Mouse (Mus musculus) spleen, adult 18-20 months (tissue): Measurements from ENCODE around the gene Rbbp5.
"Not testable (repeated sequence)": the region's sequence is repeated elsewhere in the genome, so short reads cannot be mapped to it uniquely, and the experiment has no call there.

ENCODE experiments used
- DNase-seq, 2 experiments: peaks; one replicate each; pipeline ENCODE4 v3.0.0; 2022; ENCODE audit warnings: mixed read lengths in 2 of 2

Rbbp5 gene

GRCm38 (mm10) chr1:132476928-132477691 is at the start of gene Rbbp5:
Gene Rbbp5 (plus strand): TSS chr1:132477365.
- DNase-seq = peak; percentile 64 to 86

GRCm38 (mm10) chr1:132430818-132431217 is 46.3 kb upstream of the Rbbp5 start:
- DNase-seq = no peak

GRCm38 (mm10) chr1:132431716-132432115 is 45.4 kb upstream of the Rbbp5 start:
- no peak for DNase-seq

GRCm38 (mm10) chr1:132433349-132433748 is 43.8 kb upstream of the Rbbp5 start:
- no peak for DNase-seq

- no peak for DNase-seq
These were observed 43.1 kb upstream of the Rbbp5 start for GRCm38 (mm10) chr1:132434032-132434431.

GRCm38 (mm10) chr1:132436320-132436958 is 40.7 kb upstream of the Rbbp5 start:
- no peak for DNase-seq

- DNase-seq = no peak
These were observed 40.2 kb upstream of the Rbbp5 start for GRCm38 (mm10) chr1:132436960-132437359.

- no peak for DNase-seq
These were observed 39.8 kb upstream of the Rbbp5 start for GRCm38 (mm10) chr1:132437389-132437788.

- DNase-seq = no peak
These were observed 36.2 kb upstream of the Rbbp5 start for GRCm38 (mm10) chr1:132440896-132441435.

- DNase-seq = no peak
These were observed 27.4 kb upstream of the Rbbp5 start for GRCm38 (mm10) chr1:132449742-132450141.

GRCm38 (mm10) chr1:132464651-132465050 is 12.5 kb upstream of the Rbbp5 start:
- no peak for DNase-seq

GRCm38 (mm10) chr1:132468926-132469325 is 8.2 kb upstream of the Rbbp5 start:
- no peak for DNase-seq

- no peak for DNase-seq
These were observed 7.6 kb upstream of the Rbbp5 start for GRCm38 (mm10) chr1:132469519-132469918.

- DNase-seq = not testable (repeated sequence)
These were observed 7.1 kb upstream of the Rbbp5 start for GRCm38 (mm10) chr1:132470031-132470430.

GRCm38 (mm10) chr1:132471032-132471431 is 6.1 kb upstream of the Rbbp5 start:
- no peak for DNase-seq

GRCm38 (mm10) chr1:132471499-132471898 is 5.7 kb upstream of the Rbbp5 start:
- DNase-seq = no peak

- DNase-seq = no peak
These were observed 4.6 kb upstream of the Rbbp5 start for GRCm38 (mm10) chr1:132472537-132472936.

GRCm38 (mm10) chr1:132474496-132474895 is 2.7 kb upstream of the Rbbp5 start:
- no peak for DNase-seq

GRCm38 (mm10) chr1:132476575-132476927 is 614 bp upstream of the Rbbp5 start:
- DNase-seq = no peak

- no peak for DNase-seq
These were observed 2.3 kb downstream of the Rbbp5 start for GRCm38 (mm10) chr1:132479438-132479837.

GRCm38 (mm10) chr1:132481619-132482018 is 4.5 kb downstream of the Rbbp5 start:
- no peak for DNase-seq

- no peak for DNase-seq
These were observed 6.1 kb downstream of the Rbbp5 start for GRCm38 (mm10) chr1:132483234-132483633.

- DNase-seq = no peak
These were observed 6.6 kb downstream of the Rbbp5 start for GRCm38 (mm10) chr1:132483759-132484158.

- no peak for DNase-seq
These were observed 23.4 kb downstream of the Rbbp5 start for GRCm38 (mm10) chr1:132500535-132500934.
